Mouse (Mus musculus): ENCODE data around the gene Psme3. TPM values are rescaled to one million over a fixed set of nuclear protein-coding genes. Genes with fewer than 3 reads are reported as not detected.

The Psme3 gene
- total RNA-seq, 2 experiments from 2014 or later = 139 to 164 TPM

DNA sequence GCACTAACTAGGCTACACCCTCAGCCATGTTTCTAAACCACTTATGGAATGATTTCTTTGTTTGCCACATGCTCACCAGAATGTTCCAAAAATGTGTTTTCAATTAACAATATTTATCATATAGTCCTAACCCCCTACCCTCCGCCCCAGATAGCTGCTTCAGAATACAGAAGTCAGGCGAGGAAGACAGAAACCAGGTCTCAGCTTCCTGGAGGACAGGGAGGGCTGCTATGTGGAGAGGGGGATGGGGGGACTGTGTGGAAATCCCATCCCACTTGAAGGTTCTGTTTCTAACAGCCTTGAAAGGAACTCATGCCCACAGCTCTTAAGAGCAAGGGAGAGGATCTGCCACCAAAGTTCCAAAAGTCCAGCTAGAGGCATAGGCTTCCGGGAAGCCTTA is 33.2 kb downstream of the Psme3 start:
- no peak for DNase-seq (ENCODE audit: low spot score in 2 of 2)

DNA sequence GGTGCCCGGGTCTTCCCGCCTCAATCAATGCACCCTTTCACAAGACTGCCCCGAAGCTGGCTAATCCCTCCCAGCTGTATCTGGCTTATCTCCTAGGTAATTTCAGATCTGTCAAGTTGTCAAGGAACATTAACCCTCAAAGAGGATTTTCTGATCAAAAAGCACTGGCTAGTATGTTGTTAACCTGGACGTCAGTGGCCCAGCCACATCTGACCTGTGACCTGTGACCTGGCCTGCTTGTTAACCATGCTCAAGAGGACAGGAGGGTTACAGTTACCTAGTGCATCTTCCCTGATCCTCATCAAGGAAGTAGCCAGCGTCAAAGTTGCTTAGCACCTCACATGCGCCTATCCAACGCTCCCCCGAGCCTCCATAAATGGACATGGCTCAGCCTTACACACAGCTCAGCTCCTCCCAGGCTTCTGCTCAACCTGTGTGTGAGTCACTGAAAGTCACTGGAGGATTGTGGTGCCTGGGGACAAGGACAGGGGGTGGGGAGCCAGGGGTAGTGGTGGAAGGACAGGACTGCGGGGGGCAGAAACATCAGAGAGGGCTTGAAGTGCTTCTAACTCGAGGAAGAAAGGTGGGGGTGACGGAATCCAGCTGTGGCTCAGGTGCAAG is 35.2 kb downstream of the Psme3 start:
- no peak for DNase-seq (ENCODE audit: low spot score in 2 of 2)

DNA sequence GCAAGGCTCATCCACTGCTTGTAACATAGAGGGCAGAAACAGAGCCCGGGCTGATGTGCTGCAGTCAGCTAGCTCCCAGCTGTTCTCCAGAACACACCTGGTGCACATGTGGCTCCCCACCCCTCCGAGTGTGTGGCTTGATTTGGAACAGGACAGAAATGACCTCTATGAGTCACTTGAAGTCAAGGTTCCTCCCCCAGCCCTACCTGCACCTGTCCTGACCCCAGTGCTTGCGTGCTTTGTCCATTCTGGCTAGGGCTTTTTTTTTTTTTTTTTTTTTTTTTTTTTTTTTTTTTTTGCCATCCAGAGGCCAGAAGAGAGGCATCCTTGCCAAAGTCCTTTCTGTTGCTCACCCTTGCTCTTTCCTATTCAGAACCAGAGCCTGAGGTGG is 35.7 kb downstream of the Psme3 start:
- no peak for DNase-seq (ENCODE audit: low spot score in 2 of 2)

DNA sequence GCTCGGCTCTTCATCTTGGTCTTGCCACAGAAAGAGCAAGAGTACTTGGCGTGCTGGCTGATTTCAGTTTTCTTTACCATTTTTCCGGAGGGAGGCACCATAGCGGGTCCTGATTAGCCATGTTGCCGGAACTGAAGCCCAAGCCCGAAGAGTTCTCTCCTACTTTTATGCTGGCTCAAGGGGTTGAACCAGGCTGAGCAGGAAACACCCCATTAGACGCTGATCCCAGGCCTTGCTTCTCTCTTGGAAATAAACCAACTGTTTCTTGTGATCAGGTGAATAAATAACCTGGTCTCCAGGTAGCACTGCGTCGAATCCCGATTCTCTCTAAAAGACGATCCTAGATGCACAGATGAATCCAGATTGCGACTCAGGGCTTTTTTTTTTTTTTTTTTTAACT is 37.4 kb downstream of the Psme3 start:
- DNase-seq (ENCODE audit: low spot score in 2 of 2) = no peak

DNA sequence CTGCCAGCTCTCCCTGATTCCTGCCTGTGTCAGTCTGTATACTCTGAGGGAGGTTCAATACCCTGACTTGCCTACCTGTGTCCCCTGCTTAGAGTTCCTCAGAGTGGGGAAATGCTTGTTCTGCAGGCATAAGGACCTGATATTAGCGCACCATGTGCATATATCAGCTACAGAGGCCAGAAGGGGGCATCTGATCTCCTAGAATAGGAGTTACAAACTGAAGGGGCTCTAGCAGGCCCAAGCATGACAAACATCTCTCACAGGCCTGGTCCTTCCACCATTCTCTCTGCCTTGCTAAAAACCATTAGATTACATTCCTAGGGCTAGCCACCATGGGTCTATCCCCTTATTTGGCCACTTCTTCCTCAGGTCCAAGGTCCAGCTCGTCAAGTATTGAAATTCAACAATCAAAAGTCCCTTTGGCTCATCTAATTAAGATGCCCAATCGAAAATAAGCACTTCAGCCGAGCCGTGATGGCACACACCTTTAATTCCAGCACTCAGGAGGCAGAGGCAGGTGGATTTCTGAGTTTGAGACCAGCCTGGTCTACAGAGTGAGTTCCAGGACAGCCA is 38.5 kb downstream of the Psme3 start:
- DNase-seq (ENCODE audit: low spot score in 2 of 2) = no peak

- no peak for DNase-seq (ENCODE audit: low spot score in 2 of 2)
These were observed 39.9 kb downstream of the Psme3 start for GRCm38 (mm10) chr11:101355916-101356315.

DNA sequence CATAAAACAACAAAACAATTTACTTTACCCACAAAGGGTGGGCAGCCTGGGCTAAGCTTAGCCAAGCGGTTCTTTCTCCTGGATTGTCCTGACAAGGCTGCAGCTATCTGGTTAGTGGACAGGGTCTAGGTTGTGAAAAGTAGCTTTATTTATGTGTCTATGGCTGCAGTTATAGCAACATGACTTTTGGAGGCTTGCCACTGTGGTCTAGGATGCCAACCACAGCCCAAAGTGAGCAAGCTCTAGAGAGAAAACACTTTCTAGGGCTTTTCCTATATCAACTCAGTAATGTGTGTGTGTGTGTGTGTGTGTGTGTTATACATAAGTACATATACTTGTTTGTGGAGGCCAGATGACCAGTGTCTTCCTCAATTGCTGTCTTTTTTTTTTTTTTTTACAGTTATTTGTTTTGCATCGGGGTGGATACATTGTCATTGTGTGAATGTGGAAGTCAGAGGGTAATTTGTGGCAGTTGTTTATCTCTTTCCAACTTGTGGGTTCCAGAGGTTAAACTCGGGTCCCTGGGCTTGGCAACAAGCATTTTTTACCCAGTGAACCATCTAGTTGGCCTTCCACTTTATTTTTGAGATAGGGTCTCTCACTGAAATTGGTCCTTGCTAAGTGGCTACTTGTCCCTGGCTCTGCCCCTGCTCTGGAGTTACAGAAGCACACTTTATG is 41.6 kb downstream of the Psme3 start:
- DNase-seq (ENCODE audit: low spot score in 2 of 2) = no peak

GRCm38 (mm10) chr11:101359776-101360175 is 43.8 kb downstream of the Psme3 start:
- DNase-seq (ENCODE audit: low spot score in 2 of 2) = no peak

- DNase-seq (ENCODE audit: low spot score in 2 of 2) = no peak
These were observed 44.7 kb downstream of the Psme3 start for GRCm38 (mm10) chr11:101360651-101361113.

GRCm38 (mm10) chr11:101364531-101364931 is 48.5 kb downstream of the Psme3 start:
- DNase-seq (ENCODE audit: low spot score in 2 of 2) = no peak

DNA sequence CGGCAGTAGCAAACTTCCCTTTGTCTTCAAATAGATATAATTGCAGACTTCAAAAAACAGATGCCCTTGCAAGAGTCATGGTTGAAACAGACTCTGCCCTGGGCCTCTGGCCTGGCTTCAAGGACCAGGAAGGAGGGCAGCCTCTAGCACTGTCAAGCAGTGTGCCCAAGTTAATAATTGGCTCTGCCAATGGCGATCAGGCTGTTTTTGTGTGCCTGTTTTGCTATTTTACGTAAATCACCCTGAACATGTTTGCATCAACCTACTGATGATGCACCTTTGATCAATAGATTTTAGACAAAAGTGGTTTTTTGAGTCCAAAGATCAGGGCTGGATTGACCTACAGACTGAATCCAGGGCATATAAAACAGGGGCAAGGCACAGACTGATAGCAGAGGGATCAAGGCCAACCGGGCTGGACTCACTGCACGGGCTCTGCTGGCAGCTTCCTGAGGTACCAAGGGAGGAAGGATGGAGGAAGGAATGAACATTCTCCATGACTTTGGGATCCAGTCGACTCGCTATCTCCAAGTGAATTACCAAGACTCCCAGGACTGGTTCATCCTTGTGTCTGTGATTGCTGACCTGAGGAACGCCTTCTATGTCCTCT is 51.4 kb downstream of the Psme3 start, which contains the start of gene G6pc:
TSS of gene G6pc (plus strand) at position 236 of the 610 bp plus-strand sequence.
- DNase-seq (ENCODE audit: low spot score in 2 of 2) = no peak

DNA sequence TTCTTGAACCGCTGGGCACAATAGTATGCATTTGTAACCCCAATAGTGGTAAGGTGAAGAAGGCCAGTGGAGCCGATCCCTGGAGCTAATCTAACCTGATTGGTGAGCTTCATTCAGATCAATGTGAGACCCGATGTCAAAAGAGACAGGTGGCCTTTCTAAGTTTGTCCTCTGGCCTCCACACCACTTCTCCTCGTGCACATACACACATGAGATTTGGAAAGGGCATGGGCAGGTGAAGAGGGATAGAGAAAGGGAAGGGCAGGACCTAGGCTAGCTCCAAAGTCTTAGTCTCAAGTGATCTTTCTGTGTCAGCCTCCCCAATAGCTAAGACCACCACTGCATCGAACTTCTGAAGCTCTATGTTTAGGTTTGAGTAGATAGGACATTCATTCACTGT is 54.1 kb downstream of the Psme3 start:
- DNase-seq (ENCODE audit: low spot score in 2 of 2) = no peak

Small RNA genes lying within 50 kb of the gene (microRNA-seq; reads per million reads assigned to microRNA genes)
- gene Gm25593 (ENCODE audit: borderline number of aligned reads in 2 of 2) = 0 reads per million in 2 experiments

Other genes starting within 250 kb of the Psme3 start
- gene Naglu, start 246.2 kb upstream of the Psme3 start, total RNA-seq (2021) = 10 to 100 TPM; 25.8 to 39.0 TPM
- gene Hsd17b1, start 237.8 kb upstream of the Psme3 start, total RNA-seq (2021) = 1 to 10 TPM; 1.2 to 2.0 TPM
- 10 to 100 TPM; 84.4 to 94.1 TPM for gene Coasy, start 233.6 kb upstream of the Psme3 start, total RNA-seq (2021)
- gene Mlx, start 228.9 kb upstream of the Psme3 start, total RNA-seq (2021) = 10 to 100 TPM; 46.5 to 61.8 TPM
- 1 to 10 TPM; 2.8 to 3.8 TPM for gene Psmc3ip, start 220.8 kb upstream of the Psme3 start, total RNA-seq (2021)
- 10 to 100 TPM; 50.3 to 57.4 TPM for gene Retreg3, start 196.3 kb upstream of the Psme3 start, total RNA-seq (2021)
- gene Tubg1, start 196.3 kb upstream of the Psme3 start, total RNA-seq (2021) = 10 to 100 TPM; 32.9 to 37.0 TPM
- gene Tubg2, start 160.3 kb upstream of the Psme3 start, total RNA-seq (2021) = 1 to 10 TPM; 5.9 to 6.4 TPM
- 1 to 10 TPM; 6.4 to 7.3 TPM for gene Cntnap1, start 145.7 kb upstream of the Psme3 start, total RNA-seq (2021)
- gene Plekhh3, start 144.9 kb upstream of the Psme3 start, total RNA-seq (2021) = 10 to 100 TPM; 24.3 to 25.6 TPM
- gene Ccr10, start 140.8 kb upstream of the Psme3 start, total RNA-seq (2021) = under 1 TPM in 1 of 2 experiments, not detected in 1; 0.51 TPM
- gene Ezh1, start 89.8 kb upstream of the Psme3 start, total RNA-seq (2021) = 10 to 100 TPM; 29.5 to 35.6 TPM
- 10 to 100 TPM; 38.3 to 41.4 TPM for gene Ramp2, start 70.2 kb upstream of the Psme3 start, total RNA-seq (2021)
- gene Vps25, start 62.5 kb upstream of the Psme3 start, total RNA-seq (2021) = 100 to 1,000 TPM in 1 of 2 experiments, 10 to 100 TPM in 1; 89.3 to 113 TPM
- gene Wnk4, start 55.6 kb upstream of the Psme3 start, total RNA-seq (2021) = 1 to 10 TPM; 4.1 to 4.6 TPM
- under 1 TPM; 0.33 to 0.99 TPM for gene Cntd1, start 37.2 kb upstream of the Psme3 start, total RNA-seq (2021)
- 10 to 100 TPM; 79.9 to 86.3 TPM for gene Coa3, start 37.1 kb upstream of the Psme3 start, total RNA-seq (2021)
- 100 to 1,000 TPM; 151 to 161 TPM for gene Becn1, start 13.9 kb upstream of the Psme3 start, total RNA-seq (2021)
- gene Aoc2, start 8.8 kb downstream of the Psme3 start, total RNA-seq (2021) = 1 to 10 TPM; 6.0 to 7.0 TPM
- 100 to 1,000 TPM in 1 of 2 experiments, 10 to 100 TPM in 1; 40.0 to 124 TPM for gene Aoc3, start 14.4 kb downstream of the Psme3 start, total RNA-seq (2021)
- gene G6pc, start 51.3 kb downstream of the Psme3 start, total RNA-seq (2021) = 10 to 100 TPM; 13.0 to 27.5 TPM
- 10 to 100 TPM; 29.1 to 38.1 TPM for gene Aarsd1, start 101.4 kb downstream of the Psme3 start, total RNA-seq (2021)
- gene Gm27029, start 108.6 kb downstream of the Psme3 start, total RNA-seq (2021) = 1 to 10 TPM; 2.7 to 4.7 TPM
- 10 to 100 TPM; 28.2 TPM for gene Rundc1, start 108.9 kb downstream of the Psme3 start, total RNA-seq (2021)
- gene Ptges3l, start 109.1 kb downstream of the Psme3 start, total RNA-seq (2021) = 1 to 10 TPM; 6.1 TPM
- gene Rpl27, start 126.1 kb downstream of the Psme3 start, total RNA-seq (2021) = 10 to 100 TPM; 68.8 to 83.9 TPM
- 10 to 100 TPM; 30.0 to 38.8 TPM for gene Ifi35, start 132.2 kb downstream of the Psme3 start, total RNA-seq (2021)
- 10 to 100 TPM in 1 of 2 experiments, 1 to 10 TPM in 1; 9.8 to 14.9 TPM for gene Rnd2, start 148.8 kb downstream of the Psme3 start, total RNA-seq (2021)
- 100 to 1,000 TPM; 126 TPM for gene Vat1, start 150.0 kb downstream of the Psme3 start, total RNA-seq (2021)
- under 1 TPM; 0.80 to 0.96 TPM for gene Brca1, start 235.7 kb downstream of the Psme3 start, total RNA-seq (2021)
- gene Nbr1, start 235.9 kb downstream of the Psme3 start, total RNA-seq (2021) = 100 to 1,000 TPM; 128 to 165 TPM